Mouse (Mus musculus): ENCODE data around the gene Leng1. TPM values are rescaled to one million over a fixed set of nuclear protein-coding genes. Genes with fewer than 3 reads are reported as not detected.
"Not testable (repeated sequence)": the region's sequence is repeated elsewhere in the genome, so short reads cannot be mapped to it uniquely, and the experiment has no call there.

The Leng1 gene
- 13.2 and 13.4 TPM in 2 replicates for polyA plus RNA-seq (2015; fragmentation: Nextera tagmentation; extraction: Ambion mirVana)

- Histone ChIP-seq H3K36me3 (ENCODE audit: control insufficient read depth, insufficient read depth, low read length) (peaks cover 13% of the 10 kb centered on the region), H3K9me3 (ENCODE audit: control insufficient read depth, low read length) (no peaks in the 10 kb centered on the region), H3K27ac (ENCODE audit: low read depth, low read length) (peak within 1 kb of the TSS; percentile 84), H3K4me3 (ENCODE audit: low read length) (peak within 1 kb of the TSS; percentile 76), H3K4me2 (ENCODE audit: low read length) (peak within 1 kb of the TSS; percentile 74), H3K9ac (ENCODE audit: low read depth, low read length) (peak within 1 kb of the TSS; percentile 80), H3K4me1 (ENCODE audit: control insufficient read depth, insufficient read depth, low read depth, low read length) (peaks cover 16% of the 10 kb centered on the region), H3K27me3 (replicated peaks; ENCODE audit: control insufficient read depth, insufficient read depth, low read length) (no peaks in the 10 kb centered on the region)
- WGBS: 5% methylated on average over 42 of the region's 45 CpGs
- peak; percentile 99 for ATAC-seq
Measured at GRCm38 (mm10) chr7:3665215-3666114, at the start of gene Leng1. Gene Leng1, minus strand, starts transcription at chr7:3665840.

- 53% methylated on average over 1 of the region's 1 CpGs for WGBS
- Histone ChIP-seq H3K4me2 (ENCODE audit: low read length) (no peak overlapping the region), H3K9me3 (ENCODE audit: control insufficient read depth, low read length) (no peaks in the 10 kb centered on the region), H3K36me3 (ENCODE audit: control insufficient read depth, insufficient read depth, low read length) (no peaks in the 10 kb centered on the region), H3K27me3 (replicated peaks; ENCODE audit: control insufficient read depth, insufficient read depth, low read length) (no peaks in the 10 kb centered on the region), H3K4me1 (ENCODE audit: control insufficient read depth, insufficient read depth, low read depth, low read length) (no peaks in the 10 kb centered on the region), H3K27ac (ENCODE audit: low read depth, low read length) (no peak overlapping the region), H3K4me3 (ENCODE audit: low read length) (no peak overlapping the region), H3K9ac (ENCODE audit: low read depth, low read length) (no peak overlapping the region; the same call in 1 of the 2 replicates)
- no peak for ATAC-seq
Measured at GRCm38 (mm10) chr7:3715249-3715648, 49.6 kb upstream of the Leng1 start.

GRCm38 (mm10) chr7:3712264-3712942 lies 46.8 kb upstream of the Leng1 start:
- peaks cover 6% of the 10 kb centered on the region; the same call in 1 of the 2 replicates for H3K36me3 ChIP-seq (ENCODE audit: control insufficient read depth, insufficient read depth, low read length)
- H3K4me1 ChIP-seq (ENCODE audit: control insufficient read depth, insufficient read depth, low read depth, low read length): no peaks in the 10 kb centered on the region
- no peaks in the 10 kb centered on the region for H3K9me3 ChIP-seq (ENCODE audit: control insufficient read depth, low read length)
- H3K27ac ChIP-seq (ENCODE audit: low read depth, low read length): no peak overlapping the region
- no peaks in the 10 kb centered on the region for H3K27me3 ChIP-seq (replicated peaks; ENCODE audit: control insufficient read depth, insufficient read depth, low read length)
- H3K4me3 ChIP-seq (ENCODE audit: low read length): no peak overlapping the region
- 0 out of 2 replicates have a peak, but pooled peaks have one; percentile 32 for ATAC-seq
- no peak overlapping the region for H3K4me2 ChIP-seq (ENCODE audit: low read length)
- WGBS: 36% methylated on average over 5 of the region's 5 CpGs
- no peak overlapping the region for H3K9ac ChIP-seq (ENCODE audit: low read depth, low read length)

- Histone ChIP-seq H3K4me1 (ENCODE audit: control insufficient read depth, insufficient read depth, low read depth, low read length) (peaks cover 16% of the 10 kb centered on the region), H3K4me3 (ENCODE audit: low read length) (no peak overlapping the region), H3K27ac (ENCODE audit: low read depth, low read length) (no peak overlapping the region), H3K9me3 (ENCODE audit: control insufficient read depth, low read length) (no peaks in the 10 kb centered on the region), H3K9ac (ENCODE audit: low read depth, low read length) (no peak overlapping the region), H3K27me3 (replicated peaks; ENCODE audit: control insufficient read depth, insufficient read depth, low read length) (no peaks in the 10 kb centered on the region), H3K36me3 (ENCODE audit: control insufficient read depth, insufficient read depth, low read length) (peaks cover 11% of the 10 kb centered on the region), H3K4me2 (ENCODE audit: low read length) (no peak overlapping the region)
- WGBS: 74% methylated on average over 1 of the region's 1 CpGs
- no peak for ATAC-seq
Measured at GRCm38 (mm10) chr7:3709000-3709399, 43.4 kb upstream of the Leng1 start.

- H3K4me1 ChIP-seq (ENCODE audit: control insufficient read depth, insufficient read depth, low read depth, low read length): peaks cover 16% of the 10 kb centered on the region
- not testable (repeated sequence) for H3K27me3 ChIP-seq (replicated peaks; ENCODE audit: control insufficient read depth, insufficient read depth, low read length); H3K4me3 ChIP-seq (ENCODE audit: low read length); H3K27ac ChIP-seq (ENCODE audit: low read depth, low read length); ATAC-seq; H3K9me3 ChIP-seq (ENCODE audit: control insufficient read depth, low read length); H3K9ac ChIP-seq (ENCODE audit: low read depth, low read length); H3K4me2 ChIP-seq (ENCODE audit: low read length)
- H3K36me3 ChIP-seq (ENCODE audit: control insufficient read depth, insufficient read depth, low read length): peaks cover 11% of the 10 kb centered on the region
- WGBS: 39% methylated on average over 5 of the region's 5 CpGs
Measured at GRCm38 (mm10) chr7:3708447-3708980, 42.9 kb upstream of the Leng1 start.

- no peak for ATAC-seq
- 27% methylated on average over 7 of the region's 7 CpGs for WGBS
- no peaks in the 10 kb centered on the region for H3K27me3 ChIP-seq (replicated peaks; ENCODE audit: control insufficient read depth, insufficient read depth, low read length)
- no peak overlapping the region for H3K27ac ChIP-seq (ENCODE audit: low read depth, low read length)
- no peaks in the 10 kb centered on the region for H3K9me3 ChIP-seq (ENCODE audit: control insufficient read depth, low read length)
- H3K4me1 ChIP-seq (ENCODE audit: control insufficient read depth, insufficient read depth, low read depth, low read length): peaks cover 16% of the 10 kb centered on the region
- no peak overlapping the region for H3K9ac ChIP-seq (ENCODE audit: low read depth, low read length)
- H3K36me3 ChIP-seq (ENCODE audit: control insufficient read depth, insufficient read depth, low read length): peaks cover 11% of the 10 kb centered on the region
- H3K4me3 ChIP-seq (ENCODE audit: low read length): no peak overlapping the region
- H3K4me2 ChIP-seq (ENCODE audit: low read length): no peak overlapping the region
Measured at GRCm38 (mm10) chr7:3707568-3708413, 42.2 kb upstream of the Leng1 start.

- 64% methylated on average over 4 of the region's 4 CpGs for WGBS
- Histone ChIP-seq H3K9ac (ENCODE audit: low read depth, low read length) (no peak overlapping the region), H3K36me3 (ENCODE audit: control insufficient read depth, insufficient read depth, low read length) (peaks cover 11% of the 10 kb centered on the region), H3K27me3 (replicated peaks; ENCODE audit: control insufficient read depth, insufficient read depth, low read length) (no peaks in the 10 kb centered on the region), H3K27ac (ENCODE audit: low read depth, low read length) (no peak overlapping the region), H3K4me1 (ENCODE audit: control insufficient read depth, insufficient read depth, low read depth, low read length) (peaks cover 16% of the 10 kb centered on the region), H3K9me3 (ENCODE audit: control insufficient read depth, low read length) (no peaks in the 10 kb centered on the region), H3K4me3 (ENCODE audit: low read length) (no peak overlapping the region), H3K4me2 (ENCODE audit: low read length) (no peak overlapping the region)
- no peak for ATAC-seq
Measured at GRCm38 (mm10) chr7:3707027-3707426, 41.4 kb upstream of the Leng1 start.

GRCm38 (mm10) chr7:3706343-3706934 lies 40.8 kb upstream of the Leng1 start:
- Histone ChIP-seq H3K4me3 (ENCODE audit: low read length) (no peak overlapping the region; the same call in 1 of the 2 replicates), H3K27me3 (replicated peaks; ENCODE audit: control insufficient read depth, insufficient read depth, low read length) (no peaks in the 10 kb centered on the region), H3K9ac (ENCODE audit: low read depth, low read length) (peak overlapping the region; percentile 80; the same call in 1 of the 2 replicates), H3K4me2 (ENCODE audit: low read length) (peak overlapping the region; percentile 89), H3K9me3 (ENCODE audit: control insufficient read depth, low read length) (no peaks in the 10 kb centered on the region), H3K4me1 (ENCODE audit: control insufficient read depth, insufficient read depth, low read depth, low read length) (peaks cover 16% of the 10 kb centered on the region), H3K36me3 (ENCODE audit: control insufficient read depth, insufficient read depth, low read length) (peaks cover 11% of the 10 kb centered on the region), H3K27ac (ENCODE audit: low read depth, low read length) (no peak overlapping the region)
- ATAC-seq: no peak
- 57% methylated on average over 11 of the region's 11 CpGs for WGBS
